Mouse (Mus musculus): ENCODE data around the gene Dalrd3.

Dalrd3 gene

DNA sequence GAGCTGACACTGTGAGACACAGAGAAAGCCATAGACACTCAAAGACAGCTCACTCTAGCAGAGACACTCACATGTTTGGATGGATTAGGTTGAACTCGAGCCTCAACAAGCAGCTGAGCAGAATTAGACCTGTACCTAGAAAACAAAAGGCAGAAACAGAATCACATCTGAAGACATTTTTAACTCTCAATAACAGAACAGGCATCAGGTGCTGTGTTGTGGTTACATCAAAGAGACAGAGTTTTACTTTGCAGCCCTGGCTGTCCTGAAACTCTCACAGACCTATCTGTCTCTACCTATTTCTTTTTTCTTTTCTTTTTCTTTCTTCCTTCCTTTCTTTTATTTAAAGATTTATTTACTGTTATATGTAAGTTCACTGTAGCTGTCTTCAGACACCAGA is 47.6 kb downstream of the Dalrd3 start:
- in situ Hi-C loops (cut with MboI, MseI), result no loop called here
